Mouse (Mus musculus): ENCODE measurements around the gene Dnajc16. TPM values are rescaled to one million over a fixed set of nuclear protein-coding genes. Genes with fewer than 3 reads are reported as not detected.

The Dnajc16 gene
- polyA plus RNA-seq, 1 experiment from 2014 or later, result 4.8 TPM

DNA sequence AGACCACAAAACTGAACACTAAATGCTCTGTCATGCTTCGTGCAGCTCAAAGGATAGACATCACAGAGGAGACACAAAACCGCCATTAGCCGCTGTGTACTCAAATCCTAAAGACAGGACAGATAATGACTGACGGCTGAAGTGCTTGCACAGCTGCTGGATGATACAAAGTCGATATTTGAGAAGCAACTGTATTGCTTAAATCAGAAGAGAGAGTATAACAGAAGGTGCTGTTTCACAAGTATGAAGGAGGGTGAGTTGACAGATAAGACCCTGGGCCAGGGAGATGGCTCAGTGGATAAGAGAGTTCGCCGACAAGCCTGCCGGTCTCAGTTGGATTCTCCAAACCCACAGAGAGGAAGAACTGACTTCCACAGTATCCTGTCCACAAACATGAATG lies 18.9 kb downstream of the Dnajc16 start:
- DNase-seq (ENCODE audit: extremely low spot score, low spot score), result no peak
- Histone ChIP-seq H3K36me3 (replicated peaks) (peaks cover 99% of the 10 kb centered on the region), H3K4me1 (no peaks in the 10 kb centered on the region), H3K4me3 (no peak overlapping the region), H3K27me3 (ENCODE audit: poor library complexity, severe bottlenecking) (no peaks in the 10 kb centered on the region), H3K27ac (no peak overlapping the region), H3K9me3 (no peaks in the 10 kb centered on the region)
- 96% methylated on average over 8 of the region's 8 CpGs for WGBS

DNA sequence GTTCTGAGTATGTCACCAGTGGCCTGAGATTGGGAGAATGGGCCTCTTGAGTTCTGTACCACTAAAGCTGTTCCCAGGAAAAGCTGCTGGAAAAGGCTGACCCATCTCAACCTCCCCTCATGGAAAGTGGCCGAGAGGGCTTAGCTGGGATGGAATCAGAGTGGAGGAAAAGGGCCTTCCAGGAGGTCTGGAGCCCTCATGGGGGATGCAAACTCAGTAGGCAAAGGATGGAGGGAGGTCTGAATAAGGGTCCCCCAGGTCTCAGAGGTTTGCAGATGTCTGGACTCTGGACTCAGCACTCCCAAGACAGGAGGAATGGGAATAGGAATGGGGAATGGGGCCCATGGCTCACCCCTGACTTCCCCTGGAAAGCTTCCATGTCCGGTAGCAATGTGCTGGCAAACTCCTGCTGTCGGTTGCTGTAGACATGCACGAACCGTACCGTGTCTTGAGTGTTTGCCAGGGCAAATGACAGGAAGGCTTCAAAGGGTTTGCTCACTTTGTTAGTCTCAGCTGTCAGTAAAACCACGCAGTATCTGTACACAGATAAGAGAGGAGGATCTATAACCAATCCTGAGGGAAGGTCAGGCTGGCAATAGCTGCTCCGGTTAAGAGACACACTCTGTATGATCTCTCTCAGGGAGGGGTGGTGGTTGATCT lies 21.1 kb downstream of the Dnajc16 start:
- Histone ChIP-seq H3K36me3 (replicated peaks) (peaks cover 96% of the 10 kb centered on the region), H3K9me3 (no peaks in the 10 kb centered on the region), H3K4me3 (no peak overlapping the region), H3K27ac (no peak overlapping the region), H3K4me1 (no peaks in the 10 kb centered on the region), H3K27me3 (ENCODE audit: poor library complexity, severe bottlenecking) (no peaks in the 10 kb centered on the region)
- 95% methylated on average over 8 of the region's 8 CpGs for WGBS
- no peak for DNase-seq (ENCODE audit: extremely low spot score, low spot score)

DNA sequence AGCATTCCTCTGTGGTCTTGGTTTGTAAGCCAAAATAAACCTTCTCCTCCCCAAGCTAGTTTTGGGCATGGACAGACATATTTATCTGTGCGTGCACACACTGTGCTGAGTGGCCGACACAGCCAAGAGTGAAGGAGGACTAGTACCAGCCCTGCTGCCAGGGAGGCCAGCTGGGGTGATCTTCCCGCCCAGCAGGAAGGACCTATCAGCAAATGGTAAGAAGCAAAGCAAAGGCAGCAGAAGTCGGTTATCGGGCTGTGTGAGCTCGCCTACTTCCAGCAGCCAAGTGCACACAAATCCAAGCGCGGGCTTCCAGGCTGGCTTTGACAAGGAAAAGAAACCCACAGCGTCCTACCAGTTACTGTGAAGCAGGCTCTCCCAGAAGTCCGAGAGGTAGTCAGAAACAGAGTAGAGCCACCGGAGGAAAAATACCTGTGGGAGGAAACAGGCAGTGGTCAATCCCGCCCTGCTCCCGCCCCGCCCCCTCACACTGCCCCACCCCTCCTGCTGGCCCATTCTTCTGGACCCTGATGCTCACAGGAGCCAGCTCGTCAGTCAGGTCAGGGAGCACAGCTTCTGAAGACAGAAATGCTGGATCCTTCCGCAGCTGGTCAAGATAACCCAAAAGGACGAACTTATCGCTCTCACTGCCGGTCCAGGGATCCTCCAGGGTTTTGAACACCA lies 23.2 kb downstream of the Dnajc16 start:
- WGBS, result 85% methylated on average over 19 of the region's 19 CpGs
- no peak overlapping the region for H3K27ac ChIP-seq
- no peak overlapping the region for H3K4me3 ChIP-seq
- H3K9me3 ChIP-seq, result no peaks in the 10 kb centered on the region
- H3K4me1 ChIP-seq, result no peaks in the 10 kb centered on the region
- no peak for DNase-seq (ENCODE audit: extremely low spot score, low spot score)
- peaks cover 96% of the 10 kb centered on the region for H3K36me3 ChIP-seq (replicated peaks)
- no peaks in the 10 kb centered on the region for H3K27me3 ChIP-seq (ENCODE audit: poor library complexity, severe bottlenecking)

DNA sequence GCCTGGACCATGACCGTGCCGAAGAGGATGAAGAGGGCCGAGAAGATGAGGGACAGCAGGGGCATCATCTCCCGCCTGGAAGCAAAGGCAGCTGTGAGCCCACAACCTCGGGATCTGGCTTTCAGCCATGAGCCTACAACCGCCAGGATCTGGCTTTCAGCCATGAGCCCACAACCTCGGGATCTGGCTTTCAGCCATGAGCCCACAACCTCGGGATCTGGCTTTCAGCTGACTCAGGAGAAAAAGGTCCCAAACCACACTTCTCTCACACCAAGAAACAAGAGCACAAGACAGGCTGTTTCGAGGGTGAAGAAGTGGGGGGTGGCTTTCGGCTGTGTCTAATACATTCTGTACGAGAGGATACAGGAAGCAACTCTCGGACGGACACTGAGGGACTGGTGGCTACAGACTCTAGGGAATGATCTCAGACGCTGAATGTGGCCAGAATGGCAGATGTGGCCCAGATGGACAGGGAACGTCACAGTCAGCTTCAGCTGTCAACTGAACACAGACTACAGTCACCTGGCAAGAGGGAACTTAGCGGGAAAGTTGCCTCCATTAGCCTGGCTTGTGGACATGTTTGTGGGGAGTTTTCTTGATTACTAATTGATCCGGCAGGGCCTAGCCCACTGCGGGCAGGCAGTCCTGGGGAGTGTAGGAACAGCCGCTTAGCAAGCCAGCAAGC lies 23.9 kb downstream of the Dnajc16 start:
- 92% methylated on average over 19 of the region's 19 CpGs for WGBS
- Histone ChIP-seq H3K27me3 (ENCODE audit: poor library complexity, severe bottlenecking) (no peaks in the 10 kb centered on the region), H3K4me1 (no peaks in the 10 kb centered on the region), H3K4me3 (no peak overlapping the region), H3K27ac (no peak overlapping the region), H3K36me3 (replicated peaks) (peaks cover 97% of the 10 kb centered on the region), H3K9me3 (no peaks in the 10 kb centered on the region)
- no peak for DNase-seq (ENCODE audit: extremely low spot score, low spot score)

DNA sequence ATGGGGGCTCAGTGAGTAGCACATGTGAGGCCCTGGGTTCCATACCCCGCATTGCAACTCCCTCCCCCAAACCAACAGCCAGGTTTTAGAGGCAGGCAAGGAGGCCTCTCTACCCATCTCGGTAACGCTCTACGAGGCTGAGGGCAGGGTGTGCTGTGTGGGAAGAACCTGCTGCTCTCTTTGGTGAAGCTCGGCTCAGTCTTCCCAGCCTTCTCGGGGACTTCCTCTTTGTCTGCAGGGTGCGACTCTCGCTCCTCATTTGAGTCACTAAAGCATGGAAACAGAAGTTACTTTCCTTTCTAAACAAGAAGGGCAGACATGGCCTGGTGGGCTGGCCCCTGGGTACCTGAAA lies 24.4 kb downstream of the Dnajc16 start:
- Histone ChIP-seq H3K9me3 (no peaks in the 10 kb centered on the region), H3K4me1 (no peaks in the 10 kb centered on the region), H3K36me3 (replicated peaks) (peaks cover 97% of the 10 kb centered on the region), H3K27me3 (ENCODE audit: poor library complexity, severe bottlenecking) (no peaks in the 10 kb centered on the region), H3K27ac (no peak overlapping the region), H3K4me3 (no peak overlapping the region)
- DNase-seq (ENCODE audit: extremely low spot score, low spot score), result no peak
- 91% methylated on average over 8 of the region's 8 CpGs for WGBS

DNA sequence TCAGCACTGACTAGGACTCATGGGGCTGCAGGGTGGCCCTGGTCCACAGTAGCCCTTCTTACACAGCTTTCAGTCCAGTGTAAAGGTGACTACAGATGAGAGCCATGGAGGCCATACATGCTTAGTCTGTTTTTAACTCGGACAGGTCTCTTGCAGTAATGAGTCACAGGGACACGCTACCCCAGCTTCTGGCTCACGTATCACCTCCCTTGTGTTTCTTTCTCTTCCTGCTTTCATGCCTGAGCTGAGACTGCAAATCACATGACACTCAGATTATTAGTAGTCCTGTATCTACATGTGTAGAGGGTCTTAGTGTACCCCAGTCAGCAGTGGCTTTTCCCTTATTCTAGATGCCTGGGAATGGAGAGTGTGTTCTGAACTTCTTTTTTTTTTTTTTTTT lies 25.7 kb downstream of the Dnajc16 start:
- no peak for DNase-seq (ENCODE audit: extremely low spot score, low spot score)

DNA sequence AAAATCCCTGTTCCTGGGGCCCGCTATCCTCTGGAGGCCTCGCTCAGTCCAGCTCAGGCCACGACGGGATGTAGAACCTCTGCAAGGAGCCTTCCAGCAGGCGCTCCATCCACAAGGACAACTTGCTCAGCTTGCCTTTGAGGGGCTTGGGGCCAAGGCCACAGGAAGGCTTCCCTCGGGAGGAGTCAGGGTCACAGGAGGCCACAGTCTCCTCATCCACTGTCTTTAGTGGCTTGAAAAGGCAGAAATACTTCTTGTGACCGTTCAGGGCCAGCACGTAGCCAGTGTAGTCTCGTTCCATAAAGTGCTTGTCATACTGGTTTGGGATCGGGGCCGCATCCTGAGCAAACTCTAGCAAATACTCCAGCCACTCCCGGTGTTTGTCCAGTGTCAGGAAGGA lies 27.3 kb downstream of the Dnajc16 start:
- 93% methylated on average over 12 of the region's 12 CpGs for WGBS
- Histone ChIP-seq H3K36me3 (replicated peaks) (peaks cover 74% of the 10 kb centered on the region), H3K9me3 (no peaks in the 10 kb centered on the region), H3K4me3 (no peak overlapping the region), H3K27me3 (ENCODE audit: poor library complexity, severe bottlenecking) (no peaks in the 10 kb centered on the region), H3K4me1 (no peaks in the 10 kb centered on the region), H3K27ac (no peak overlapping the region)
- no peak for DNase-seq (ENCODE audit: extremely low spot score, low spot score)

More for the DNA sequence above, 25.7 kb downstream of the Dnajc16 start:
- Histone ChIP-seq H3K27ac (no peak overlapping the region), H3K4me3 (no peak overlapping the region), H3K36me3 (replicated peaks) (peaks cover 90% of the 10 kb centered on the region), H3K9me3 (no peaks in the 10 kb centered on the region), H3K27me3 (ENCODE audit: poor library complexity, severe bottlenecking) (no peaks in the 10 kb centered on the region), H3K4me1 (no peaks in the 10 kb centered on the region)
- WGBS, result 93% methylated on average over 3 of the region's 3 CpGs

DNA sequence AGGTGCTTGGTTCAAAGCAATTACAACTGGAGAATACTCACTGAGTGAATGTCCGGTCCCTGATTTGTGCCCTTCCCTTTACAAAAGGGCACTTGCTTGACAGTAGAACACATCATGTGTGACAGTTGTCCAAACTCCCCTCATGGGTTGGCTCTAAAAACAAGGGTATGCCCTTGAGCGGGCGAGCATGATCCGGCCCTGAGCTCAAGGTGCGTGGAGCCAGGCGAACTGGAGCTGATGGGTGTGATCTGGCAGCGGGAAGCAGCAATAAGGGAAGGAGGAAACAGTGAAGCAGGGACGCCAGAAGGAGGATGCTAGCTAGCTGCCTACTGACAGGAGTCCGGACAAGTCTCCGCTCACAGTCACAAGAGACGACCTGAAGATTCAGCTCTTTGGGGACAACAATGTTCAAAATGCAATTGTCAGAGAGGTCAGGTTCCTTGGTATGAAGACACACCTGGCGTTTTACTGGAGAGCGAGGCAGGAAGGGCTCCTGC lies 28.6 kb downstream of the Dnajc16 start:
- WGBS, result 93% methylated on average over 13 of the region's 13 CpGs
- H3K27ac ChIP-seq, result no peak overlapping the region
- no peaks in the 10 kb centered on the region for H3K4me1 ChIP-seq
- H3K4me3 ChIP-seq, result no peak overlapping the region
- H3K27me3 ChIP-seq (ENCODE audit: poor library complexity, severe bottlenecking), result no peaks in the 10 kb centered on the region
- no peak for DNase-seq (ENCODE audit: extremely low spot score, low spot score)
- no peaks in the 10 kb centered on the region for H3K9me3 ChIP-seq
- peaks cover 61% of the 10 kb centered on the region for H3K36me3 ChIP-seq (replicated peaks)

DNA sequence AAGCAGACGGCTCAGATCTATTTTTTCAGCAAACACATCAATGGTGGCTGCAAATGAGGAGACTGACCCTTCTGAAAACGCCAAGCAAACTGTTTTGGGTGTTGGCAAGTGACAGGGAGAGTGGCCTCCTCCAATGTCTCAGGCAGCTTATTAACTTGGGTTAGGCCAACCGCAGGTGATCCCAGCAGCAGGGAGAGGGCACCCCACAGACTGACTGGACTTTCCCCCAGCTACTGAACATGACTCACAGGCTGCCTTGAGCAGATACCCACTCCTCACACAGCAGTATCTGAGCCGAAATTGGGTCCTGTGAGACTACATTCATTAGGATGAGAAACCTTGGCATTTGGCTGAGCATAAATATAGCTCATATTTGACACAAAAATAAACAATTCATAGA lies 29.8 kb downstream of the Dnajc16 start:
- Histone ChIP-seq H3K27me3 (ENCODE audit: poor library complexity, severe bottlenecking) (no peaks in the 10 kb centered on the region), H3K27ac (no peak overlapping the region), H3K4me3 (no peak overlapping the region), H3K36me3 (replicated peaks) (peaks cover 49% of the 10 kb centered on the region), H3K9me3 (no peaks in the 10 kb centered on the region), H3K4me1 (no peaks in the 10 kb centered on the region)
- 91% methylated on average over 4 of the region's 4 CpGs for WGBS
- DNase-seq (ENCODE audit: extremely low spot score, low spot score), result no peak

DNA sequence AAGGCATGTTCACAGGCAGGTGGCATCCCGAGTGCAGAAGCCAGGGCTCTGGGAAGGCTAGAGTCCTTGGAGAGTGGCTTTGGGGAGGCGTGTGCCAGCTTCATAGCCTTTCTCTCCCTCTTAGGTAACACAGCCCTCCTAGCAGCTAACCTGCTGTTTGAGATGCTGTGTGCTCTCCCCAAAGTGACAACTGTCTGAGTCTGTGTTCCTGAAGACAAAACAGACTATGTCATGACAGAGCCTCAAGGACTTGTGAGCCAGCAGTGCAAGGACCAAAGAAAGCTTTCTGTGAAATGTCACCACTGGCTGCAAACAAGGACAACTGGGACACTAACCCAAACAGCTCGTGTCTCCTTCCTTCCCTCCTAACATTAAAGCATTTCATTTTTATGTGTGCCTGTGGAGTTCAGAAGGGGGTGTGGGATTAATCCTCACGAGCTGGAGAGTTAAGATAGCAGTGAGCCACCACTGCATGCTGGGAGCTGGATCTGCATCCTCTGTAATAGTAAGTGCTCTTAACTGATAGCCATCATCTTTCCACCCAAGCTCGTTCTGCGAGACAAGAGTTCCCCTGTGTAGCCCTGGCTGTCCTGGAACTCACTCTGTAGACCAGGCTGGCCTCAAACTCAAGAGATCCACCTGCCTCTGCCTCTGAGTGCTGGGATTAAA lies 31.7 kb downstream of the Dnajc16 start:
- WGBS, result 79% methylated on average over 6 of the region's 6 CpGs
- Histone ChIP-seq H3K27me3 (ENCODE audit: poor library complexity, severe bottlenecking) (no peaks in the 10 kb centered on the region), H3K27ac (no peak overlapping the region), H3K36me3 (replicated peaks) (peaks cover 33% of the 10 kb centered on the region), H3K4me1 (no peaks in the 10 kb centered on the region), H3K4me3 (no peak overlapping the region), H3K9me3 (no peaks in the 10 kb centered on the region)
- no peak for DNase-seq (ENCODE audit: extremely low spot score, low spot score)

DNA sequence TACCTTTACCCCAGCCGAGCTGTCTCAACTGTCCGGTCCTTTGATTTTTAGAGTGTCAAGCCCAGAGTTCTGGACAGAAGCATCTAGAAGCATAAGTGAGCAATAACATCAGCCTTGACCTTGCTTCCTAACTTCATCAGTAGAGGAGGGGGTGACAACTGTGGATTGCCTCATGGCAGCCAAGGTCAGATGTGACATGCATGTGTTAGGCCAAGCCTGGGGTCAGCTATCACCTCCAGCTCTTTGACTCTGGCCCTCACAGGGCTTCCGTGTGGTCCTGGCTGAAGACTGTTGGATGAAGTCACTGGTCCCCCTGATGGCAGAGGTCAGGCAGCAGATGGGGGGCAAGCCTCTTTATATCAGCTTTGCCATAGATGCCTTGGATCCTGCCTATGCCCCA lies 33.6 kb downstream of the Dnajc16 start:
- H3K4me3 ChIP-seq, result no peak overlapping the region
- no peak overlapping the region for H3K27ac ChIP-seq
- H3K4me1 ChIP-seq, result peaks cover 4% of the 10 kb centered on the region
- DNase-seq (ENCODE audit: extremely low spot score, low spot score), result no peak
- 93% methylated on average over 3 of the region's 3 CpGs for WGBS
- H3K36me3 ChIP-seq (replicated peaks), result peaks cover 14% of the 10 kb centered on the region
- H3K9me3 ChIP-seq, result no peaks in the 10 kb centered on the region
- H3K27me3 ChIP-seq (ENCODE audit: poor library complexity, severe bottlenecking), result no peaks in the 10 kb centered on the region

DNA sequence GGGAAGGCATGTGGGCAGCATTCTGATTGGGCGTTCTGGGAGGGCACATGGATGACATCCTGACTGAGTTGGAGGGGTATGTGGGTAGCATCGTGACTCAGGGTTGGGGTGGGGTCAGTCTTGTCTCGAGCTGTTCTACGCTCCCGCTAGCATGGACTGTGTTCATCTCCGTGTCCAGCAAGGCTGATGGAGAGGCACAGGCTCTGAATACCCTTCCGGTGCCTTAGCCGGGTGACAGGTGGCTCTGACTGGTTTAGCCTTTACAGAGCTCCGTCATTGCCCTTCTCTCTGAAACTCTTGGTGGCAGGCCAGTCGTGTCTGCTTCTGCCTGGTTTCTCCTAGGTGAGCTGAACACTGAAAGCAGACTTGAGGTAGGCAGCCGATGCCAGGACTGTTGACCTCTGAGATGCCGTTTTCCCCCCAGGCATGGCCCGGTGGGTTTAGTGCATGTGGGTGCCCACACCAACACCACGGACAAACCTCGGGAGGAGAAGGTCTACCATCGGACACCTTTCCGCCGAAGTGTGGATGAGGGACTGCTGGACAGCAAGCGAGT lies 35.3 kb downstream of the Dnajc16 start:
- H3K36me3 ChIP-seq (replicated peaks), result no peaks in the 10 kb centered on the region
- no peaks in the 10 kb centered on the region for H3K27me3 ChIP-seq (ENCODE audit: poor library complexity, severe bottlenecking)
- H3K27ac ChIP-seq, result no peak overlapping the region
- DNase-seq (ENCODE audit: extremely low spot score, low spot score), result no peak
- no peaks in the 10 kb centered on the region for H3K9me3 ChIP-seq
- H3K4me3 ChIP-seq, result no peak overlapping the region
- WGBS, result 93% methylated on average over 19 of the region's 19 CpGs
- peaks cover 11% of the 10 kb centered on the region for H3K4me1 ChIP-seq
